Mouse (Mus musculus) G1E (cell line): ENCODE measurements around the gene Lpin2. TPM values are rescaled to one million over a fixed set of nuclear protein-coding genes. Genes with fewer than 3 reads are reported as not detected.
A peak's percentile ranks its signal among the peaks of the same experiment; 100 is the strongest.

ENCODE experiments used
- ATAC-seq: 2 replicates; pipeline ENCODE4 v1.8.0; 2016; ENCODE audit warnings: mild to moderate bottlenecking; ENCODE audit not compliant: insufficient number of reproducible peaks, poor library complexity, low FRiP score, severe bottlenecking; ENCODE audit errors: extremely low read depth
- DNase-seq: peaks from one replicate; pipeline ENCODE4 v3.0.0; 2012; ENCODE audit warnings: low spot score
- H3K27me3 ChIP-seq: 2 replicates; pipeline ENCODE4 v1.6.1; 2012; ENCODE audit warnings: mild to moderate bottlenecking, low read length, inconsistent platforms; ENCODE audit not compliant: insufficient read depth
- H3K36me3 ChIP-seq: replicated peaks from 2 replicates; pipeline ENCODE3; 2012; ENCODE audit warnings: mild to moderate bottlenecking, inconsistent platforms
- H3K4me1 ChIP-seq: 2 replicates; pipeline ENCODE4 v1.6.1; 2012; ENCODE audit warnings: low read depth, low read length, inconsistent platforms, mixed read lengths; ENCODE audit not compliant: insufficient read depth
- H3K4me3 ChIP-seq: 2 replicates; pipeline ENCODE4 v1.5.1; 2012; ENCODE audit warnings: low read depth, mild to moderate bottlenecking, inconsistent platforms, low read length, moderate library complexity, mixed read lengths
- H3K9me3 ChIP-seq: replicated peaks from 2 replicates; pipeline ENCODE4 v1.6.1; 2012; ENCODE audit warnings: inconsistent platforms
- CTCF ChIP-seq: IDR thresholded peaks from 2 replicates; pipeline ENCODE4 v1.5.1; 2012; ENCODE audit warnings: low read depth, low read length, inconsistent platforms, mixed read lengths
- GATA1 ChIP-seq: IDR thresholded peaks from 2 replicates; pipeline ENCODE4 v1.6.1; 2012; ENCODE audit warnings: borderline replicate concordance, low read length, inconsistent platforms, mixed read lengths
- GATA2 ChIP-seq: IDR thresholded peaks from 2 replicates; pipeline ENCODE4 v1.6.1; 2012; ENCODE audit warnings: low read depth, low read length, inconsistent platforms, borderline replicate concordance
- POLR2AphosphoS5 ChIP-seq: IDR thresholded peaks from 2 replicates; pipeline ENCODE4 v1.6.1; 2012; ENCODE audit warnings: low read depth, low read length, inconsistent platforms; ENCODE audit not compliant: insufficient replicate concordance
- TAL1 ChIP-seq: conservative IDR thresholded peaks from 2 replicates; pipeline ENCODE4 v1.6.1; 2012; ENCODE audit warnings: low read depth, low read length, inconsistent platforms, mixed read lengths
- polyA plus RNA-seq: library from polyadenylated mRNA; stranded (reverse); fragments of >175 nt; gene quantifications from 2 replicates; pipeline ENCODE4 v1.2.3, GENCODE M21; 2012
- total RNA-seq, 2 experiments: library from RNA; stranded (forward) in 1 of 2; stranded (reverse) in 1 of 2; fragments of 200-1000 nt in 1 of 2; fragments of >200 nt in 1 of 2; fragmentation: Nextera tagmentation in 1 of 2; gene quantifications; 2 replicates each; pipeline ENCODE4 v1.2.3; 2014 to 2017

Lpin2 gene
- total and polyA plus RNA-seq, 3 experiments = 44.3 to 169 (median 155) TPM

DNA sequence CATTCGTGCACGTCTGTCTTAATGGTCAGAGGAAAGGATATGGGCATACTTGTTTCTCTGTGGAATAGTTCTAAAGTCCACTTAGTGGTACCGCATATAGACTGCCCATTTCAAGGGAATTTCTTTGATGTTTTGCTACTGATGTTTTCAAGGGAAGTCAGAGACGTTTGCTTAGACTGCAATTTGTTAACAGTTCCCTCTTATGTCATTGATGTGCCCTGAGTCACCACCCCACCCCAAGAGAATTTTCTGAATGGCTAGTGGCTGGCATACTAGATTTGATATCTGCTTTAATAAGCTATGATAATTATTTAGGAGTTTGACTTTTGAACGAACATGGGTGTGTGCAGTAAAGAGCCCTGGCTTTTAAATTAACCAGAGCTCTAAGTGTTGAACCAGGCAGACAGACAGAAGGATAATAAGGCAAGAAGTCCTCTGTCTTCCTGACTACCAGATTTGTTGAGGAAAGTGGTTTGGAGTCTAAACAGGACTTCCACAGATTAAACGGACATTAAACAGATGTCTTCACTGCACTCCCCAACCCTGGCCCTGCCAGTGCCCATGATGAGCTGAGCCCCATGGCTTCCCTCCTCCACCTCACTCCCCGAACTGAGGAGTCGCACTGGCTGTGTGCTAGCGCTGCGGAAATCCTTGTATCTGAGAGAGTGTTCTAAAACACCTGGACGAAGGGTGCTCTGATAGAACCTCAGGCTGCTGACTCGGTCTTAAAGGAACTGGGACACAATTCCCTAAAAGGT lies 24.0 kb downstream of the Lpin2 start:
- ATAC-seq (no peak), DNase-seq (no peak)
- Histone ChIP-seq H3K27me3 (no peaks in the 10 kb centered on the region), H3K9me3 (peaks cover 5% of the 10 kb centered on the region; the same call in 1 of the 2 replicates), H3K4me1 (peaks cover 66% of the 10 kb centered on the region), H3K4me3 (peak overlapping the region; percentile 69), H3K36me3 (peaks cover 42% of the 10 kb centered on the region)
- TF ChIP-seq CTCF (no peak), GATA1 (no peak), TAL1 (no peak), POLR2AphosphoS5 (no peak), GATA2 (no peak)

- peaks cover 32% of the 10 kb centered on the region for H3K36me3 ChIP-seq
- ATAC-seq (no peak), DNase-seq (no peak)
- H3K4me3 ChIP-seq = peak overlapping the region; percentile 69; the same call in 1 of the 2 replicates
- H3K27me3 ChIP-seq = no peaks in the 10 kb centered on the region
- H3K4me1 ChIP-seq = peaks cover 63% of the 10 kb centered on the region
- peaks cover 5% of the 10 kb centered on the region; the same call in 1 of the 2 replicates for H3K9me3 ChIP-seq
- no peak for TF ChIP-seq CTCF
- no peak for TF ChIP-seq GATA2
- TF ChIP-seq POLR2AphosphoS5 = no peak
- TF ChIP-seq GATA1 = no peak
- TF ChIP-seq TAL1 = no peak
These were observed 24.9 kb downstream of the Lpin2 start for GRCm38 (mm10) chr17:71207268-71207667.

GRCm38 (mm10) chr17:71208376-71208775 lies 26.0 kb downstream of the Lpin2 start:
- Histone ChIP-seq H3K9me3 (peaks cover 5% of the 10 kb centered on the region; the same call in 1 of the 2 replicates), H3K27me3 (no peaks in the 10 kb centered on the region), H3K36me3 (peaks cover 32% of the 10 kb centered on the region), H3K4me1 (peaks cover 63% of the 10 kb centered on the region), H3K4me3 (no peak overlapping the region)
- no peak for DNase-seq
- ATAC-seq = no peak
- TF ChIP-seq CTCF = no peak
- no peak for TF ChIP-seq POLR2AphosphoS5
- no peak for TF ChIP-seq GATA1
- TF ChIP-seq TAL1 = no peak
- TF ChIP-seq GATA2 = no peak

DNA sequence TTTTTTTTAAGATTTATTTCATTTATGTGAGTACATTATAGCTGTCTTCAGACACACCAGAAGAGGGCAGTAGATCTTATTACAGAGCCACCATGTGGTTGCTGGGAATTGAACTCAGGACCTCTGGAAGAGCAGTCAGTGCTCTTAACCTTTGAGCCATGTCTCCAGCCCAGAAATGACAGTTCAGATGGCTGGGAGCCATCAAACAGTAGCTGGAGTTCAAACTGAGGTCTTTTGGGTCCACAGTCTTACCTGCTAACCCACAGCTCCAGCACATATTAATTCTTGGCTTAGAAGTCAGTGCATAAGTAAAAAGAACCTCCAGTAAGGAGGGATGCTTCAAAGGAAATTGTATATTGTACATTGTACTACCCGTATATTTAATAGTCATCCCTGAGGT lies 26.6 kb downstream of the Lpin2 start:
- Histone ChIP-seq H3K27me3 (no peaks in the 10 kb centered on the region), H3K9me3 (peaks cover 5% of the 10 kb centered on the region; the same call in 1 of the 2 replicates), H3K36me3 (peaks cover 33% of the 10 kb centered on the region), H3K4me3 (no peak overlapping the region), H3K4me1 (peaks cover 66% of the 10 kb centered on the region)
- TF ChIP-seq CTCF (no peak), GATA1 (no peak), TAL1 (no peak), POLR2AphosphoS5 (no peak), GATA2 (no peak)
- no peak for DNase-seq
- ATAC-seq = no peak

DNA sequence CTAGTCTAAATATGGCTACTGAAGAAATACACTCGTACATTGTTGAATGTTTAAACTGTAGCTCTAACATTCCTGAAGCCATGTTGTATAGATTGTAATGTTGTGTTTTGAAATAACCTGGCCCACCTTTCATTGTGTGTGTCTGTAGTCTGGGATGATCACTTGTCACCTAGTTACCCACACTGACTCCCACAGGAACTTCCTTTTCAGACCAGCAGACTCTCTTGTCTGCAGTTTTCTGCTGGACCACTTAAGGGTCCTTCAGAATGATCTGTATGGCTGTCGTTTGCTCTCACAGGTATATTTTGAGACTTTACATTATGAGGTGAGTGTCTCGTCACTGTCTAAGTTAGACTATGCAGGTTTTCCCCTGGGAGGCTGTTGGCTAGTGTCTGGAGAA lies 27.6 kb downstream of the Lpin2 start:
- DNase-seq = no peak
- Histone ChIP-seq H3K36me3 (peaks cover 41% of the 10 kb centered on the region), H3K9me3 (peaks cover 5% of the 10 kb centered on the region; the same call in 1 of the 2 replicates), H3K4me3 (no peak overlapping the region), H3K27me3 (no peaks in the 10 kb centered on the region), H3K4me1 (peaks cover 73% of the 10 kb centered on the region)
- ATAC-seq = no peak
- TF ChIP-seq GATA1 (no peak), GATA2 (no peak), TAL1 (no peak), POLR2AphosphoS5 (no peak), CTCF (no peak)

DNA sequence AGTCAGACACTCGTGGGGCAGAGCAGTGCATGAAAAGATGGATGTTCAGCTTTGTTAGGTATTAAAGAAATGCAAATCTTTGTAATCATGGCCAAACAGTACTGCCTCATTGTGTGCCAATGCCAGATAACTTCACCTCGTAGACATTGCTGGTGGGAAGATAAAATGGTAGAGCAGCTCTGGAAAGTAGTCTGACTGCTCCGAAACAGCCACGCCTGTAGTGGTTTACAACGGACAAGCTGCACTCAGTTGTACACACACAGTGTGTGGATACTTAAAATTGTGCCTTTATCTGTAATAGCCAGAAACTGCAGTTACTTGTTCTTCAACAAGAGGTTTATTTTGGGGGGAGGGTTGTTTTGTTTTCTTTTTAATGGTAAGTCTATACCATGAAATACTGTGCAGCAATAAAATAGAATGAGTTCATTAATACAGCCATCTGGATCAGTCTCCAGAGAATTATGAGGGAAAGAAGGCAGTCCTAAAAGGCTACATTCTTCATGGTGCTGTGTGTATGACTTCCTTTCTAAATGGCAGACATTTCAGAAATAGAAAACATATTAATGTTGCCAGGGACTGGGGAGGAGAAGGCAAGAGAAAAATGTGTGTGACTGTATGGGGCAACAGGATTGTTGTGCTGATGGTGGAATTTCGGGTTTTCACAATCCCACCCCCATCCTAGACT lies 29.7 kb downstream of the Lpin2 start:
- no peak for TF ChIP-seq GATA1
- TF ChIP-seq TAL1 = peak; percentile 96
- no peak for TF ChIP-seq CTCF
- Histone ChIP-seq H3K4me1 (peaks cover 81% of the 10 kb centered on the region), H3K27me3 (no peaks in the 10 kb centered on the region), H3K9me3 (peaks cover 5% of the 10 kb centered on the region; the same call in 1 of the 2 replicates), H3K36me3 (peaks cover 54% of the 10 kb centered on the region), H3K4me3 (peak overlapping the region; percentile 54; the same call in 1 of the 2 replicates)
- DNase-seq (no peak), ATAC-seq (peak; percentile 83)
